Mouse (Mus musculus): ENCODE data around the gene Etv6.
A peak's percentile ranks its signal among the peaks of the same experiment; 100 is the strongest.

Etv6 gene

GRCm38 (mm10) chr6:134141616-134142165 lies 106.2 kb downstream of the Etv6 start:
- no peak for DNase-seq (ENCODE audit: extremely low spot score)

GRCm38 (mm10) chr6:134142700-134143099 lies 107.2 kb downstream of the Etv6 start:
- no peak for DNase-seq (ENCODE audit: extremely low spot score)

- DNase-seq (ENCODE audit: extremely low spot score) = no peak
Measured at GRCm38 (mm10) chr6:134143649-134144097, 108.2 kb downstream of the Etv6 start.

- no peak for DNase-seq (ENCODE audit: extremely low spot score)
Measured at GRCm38 (mm10) chr6:134144231-134145130, 109.0 kb downstream of the Etv6 start.

- no peak for DNase-seq (ENCODE audit: extremely low spot score)
Measured at GRCm38 (mm10) chr6:134147596-134148442, 112.3 kb downstream of the Etv6 start.

GRCm38 (mm10) chr6:134148443-134148942 lies 113.0 kb downstream of the Etv6 start:
- DNase-seq (ENCODE audit: extremely low spot score) = no peak

- no peak for DNase-seq (ENCODE audit: extremely low spot score)
Measured at GRCm38 (mm10) chr6:134149606-134150005, 114.1 kb downstream of the Etv6 start.

- no peak for DNase-seq (ENCODE audit: extremely low spot score)
Measured at GRCm38 (mm10) chr6:134151022-134151680, 115.7 kb downstream of the Etv6 start.

GRCm38 (mm10) chr6:134151853-134152505 lies 116.5 kb downstream of the Etv6 start:
- DNase-seq (ENCODE audit: extremely low spot score) = no peak

- DNase-seq (ENCODE audit: extremely low spot score) = no peak
Measured at GRCm38 (mm10) chr6:134152539-134152938, 117.0 kb downstream of the Etv6 start.

- DNase-seq (ENCODE audit: extremely low spot score) = no peak
Measured at GRCm38 (mm10) chr6:134154746-134155145, 119.2 kb downstream of the Etv6 start.

- DNase-seq (ENCODE audit: extremely low spot score) = peak; percentile 46
Measured at GRCm38 (mm10) chr6:134155900-134156623, 120.6 kb downstream of the Etv6 start.

GRCm38 (mm10) chr6:134157533-134158115 lies 122.1 kb downstream of the Etv6 start:
- DNase-seq (ENCODE audit: extremely low spot score) = no peak

GRCm38 (mm10) chr6:134158201-134158600 lies 122.7 kb downstream of the Etv6 start:
- no peak for DNase-seq (ENCODE audit: extremely low spot score)

- DNase-seq (ENCODE audit: extremely low spot score) = no peak
Measured at GRCm38 (mm10) chr6:134159672-134160071, 124.2 kb downstream of the Etv6 start.

- no peak for DNase-seq (ENCODE audit: extremely low spot score)
Measured at GRCm38 (mm10) chr6:134161040-134161439, 125.5 kb downstream of the Etv6 start.

- no peak for DNase-seq (ENCODE audit: extremely low spot score)
Measured at GRCm38 (mm10) chr6:134163346-134163745, 127.8 kb downstream of the Etv6 start.

GRCm38 (mm10) chr6:134164356-134164755 lies 128.9 kb downstream of the Etv6 start:
- DNase-seq (ENCODE audit: extremely low spot score) = no peak

GRCm38 (mm10) chr6:134165012-134165411 lies 129.5 kb downstream of the Etv6 start:
- DNase-seq (ENCODE audit: extremely low spot score) = no peak

- DNase-seq (ENCODE audit: extremely low spot score) = no peak
Measured at GRCm38 (mm10) chr6:134167963-134168362, 132.5 kb downstream of the Etv6 start.

Data from embryo, embryonic 9.5 days (tissue).